Mouse (Mus musculus): ENCODE measurements around the gene Tdpoz2.
"Not testable (repeated sequence)": the region's sequence is repeated elsewhere in the genome, so short reads cannot be mapped to it uniquely, and the experiment has no call there.

- not testable (repeated sequence) for TF ChIP-seq POLR2A (IDR thresholded peaks at IDR 0.05; ENCODE audit: borderline replicate concordance, insufficient read depth, low read length); CTCF (IDR thresholded peaks at IDR 0.05; ENCODE audit: borderline replicate concordance, insufficient read depth, low read depth, low read length)
Observed at GRCm38 (mm10) chr3:93630917-93631714, 21.4 kb downstream of the Tdpoz2 start.

Data from cerebellum, adult 2 months (tissue).